Mouse (Mus musculus): ENCODE results near the gene Rassf4. TPM values are rescaled to one million over a fixed set of nuclear protein-coding genes. Genes with fewer than 3 reads are reported as not detected.

Gene Rassf4
- total RNA-seq (2015; ENCODE audit: low replicate concordance) (28.1 and 28.8 TPM in 2 replicates), total RNA-seq (2017; ENCODE audit: low replicate concordance) (6.9 and 11.4 TPM in 2 replicates)

GRCm38 (mm10) chr6:116673471-116674282 lies at the start of gene Rassf4:
Gene Rassf4 (minus strand): TSS chr6:116673952.
- no peak; the same call in 1 of the 2 replicates for ATAC-seq (replicated peaks; ENCODE audit: low FRiP score, poor library complexity, severe bottlenecking)

GRCm38 (mm10) chr6:116718920-116719319 lies 45.2 kb upstream of the Rassf4 start:
- no peak for ATAC-seq (replicated peaks; ENCODE audit: low FRiP score, poor library complexity, severe bottlenecking)

GRCm38 (mm10) chr6:116718361-116718760 lies 44.6 kb upstream of the Rassf4 start:
- no peak for ATAC-seq (replicated peaks; ENCODE audit: low FRiP score, poor library complexity, severe bottlenecking)

- no peak for ATAC-seq (replicated peaks; ENCODE audit: low FRiP score, poor library complexity, severe bottlenecking)
These were observed 44.1 kb upstream of the Rassf4 start for GRCm38 (mm10) chr6:116717851-116718250.

- no peak for ATAC-seq (replicated peaks; ENCODE audit: low FRiP score, poor library complexity, severe bottlenecking)
These were observed 42.9 kb upstream of the Rassf4 start, which contains the start of gene Tmem72 for GRCm38 (mm10) chr6:116716666-116717065. Gene Tmem72 (minus strand): TSS chr6:116716913.

- no peak for ATAC-seq (replicated peaks; ENCODE audit: low FRiP score, poor library complexity, severe bottlenecking)
These were observed 41.4 kb upstream of the Rassf4 start for GRCm38 (mm10) chr6:116715166-116715565.

GRCm38 (mm10) chr6:116714576-116714975 lies 40.8 kb upstream of the Rassf4 start:
- ATAC-seq (replicated peaks; ENCODE audit: low FRiP score, poor library complexity, severe bottlenecking): no peak

- no peak for ATAC-seq (replicated peaks; ENCODE audit: low FRiP score, poor library complexity, severe bottlenecking)
These were observed 40.2 kb upstream of the Rassf4 start for GRCm38 (mm10) chr6:116713966-116714365.

- ATAC-seq (replicated peaks; ENCODE audit: low FRiP score, poor library complexity, severe bottlenecking): no peak
These were observed 38.8 kb upstream of the Rassf4 start for GRCm38 (mm10) chr6:116712503-116712902.

GRCm38 (mm10) chr6:116712062-116712461 lies 38.3 kb upstream of the Rassf4 start:
- ATAC-seq (replicated peaks; ENCODE audit: low FRiP score, poor library complexity, severe bottlenecking): no peak

GRCm38 (mm10) chr6:116704320-116704719 lies 30.6 kb upstream of the Rassf4 start:
- no peak for ATAC-seq (replicated peaks; ENCODE audit: low FRiP score, poor library complexity, severe bottlenecking)

- ATAC-seq (replicated peaks; ENCODE audit: low FRiP score, poor library complexity, severe bottlenecking): no peak
These were observed 27.1 kb upstream of the Rassf4 start for GRCm38 (mm10) chr6:116700821-116701220.

GRCm38 (mm10) chr6:116697896-116698425 lies 24.2 kb upstream of the Rassf4 start:
- no peak for ATAC-seq (replicated peaks; ENCODE audit: low FRiP score, poor library complexity, severe bottlenecking)

- ATAC-seq (replicated peaks; ENCODE audit: low FRiP score, poor library complexity, severe bottlenecking): no peak
These were observed 23.7 kb upstream of the Rassf4 start for GRCm38 (mm10) chr6:116697413-116697812.

GRCm38 (mm10) chr6:116694346-116694745 lies 20.6 kb upstream of the Rassf4 start:
- ATAC-seq (replicated peaks; ENCODE audit: low FRiP score, poor library complexity, severe bottlenecking): no peak

GRCm38 (mm10) chr6:116693639-116694038 lies 19.9 kb upstream of the Rassf4 start:
- no peak for ATAC-seq (replicated peaks; ENCODE audit: low FRiP score, poor library complexity, severe bottlenecking)

GRCm38 (mm10) chr6:116682317-116682716 lies 8.6 kb upstream of the Rassf4 start:
- ATAC-seq (replicated peaks; ENCODE audit: low FRiP score, poor library complexity, severe bottlenecking): no peak

- no peak for ATAC-seq (replicated peaks; ENCODE audit: low FRiP score, poor library complexity, severe bottlenecking)
These were observed 6.0 kb upstream of the Rassf4 start for GRCm38 (mm10) chr6:116679563-116680288.

GRCm38 (mm10) chr6:116677321-116677720 lies 3.6 kb upstream of the Rassf4 start:
- ATAC-seq (replicated peaks; ENCODE audit: low FRiP score, poor library complexity, severe bottlenecking): no peak

GRCm38 (mm10) chr6:116676355-116676913 lies 2.7 kb upstream of the Rassf4 start:
- no peak for ATAC-seq (replicated peaks; ENCODE audit: low FRiP score, poor library complexity, severe bottlenecking)
